Mouse (Mus musculus): ENCODE measurements around the gene Cmss1. TPM values are rescaled to one million over a fixed set of nuclear protein-coding genes. Genes with fewer than 3 reads are reported as not detected.

Gene Cmss1
- total and polyA plus RNA-seq, 2 experiments: 3.1 to 7.8 TPM

DNA sequence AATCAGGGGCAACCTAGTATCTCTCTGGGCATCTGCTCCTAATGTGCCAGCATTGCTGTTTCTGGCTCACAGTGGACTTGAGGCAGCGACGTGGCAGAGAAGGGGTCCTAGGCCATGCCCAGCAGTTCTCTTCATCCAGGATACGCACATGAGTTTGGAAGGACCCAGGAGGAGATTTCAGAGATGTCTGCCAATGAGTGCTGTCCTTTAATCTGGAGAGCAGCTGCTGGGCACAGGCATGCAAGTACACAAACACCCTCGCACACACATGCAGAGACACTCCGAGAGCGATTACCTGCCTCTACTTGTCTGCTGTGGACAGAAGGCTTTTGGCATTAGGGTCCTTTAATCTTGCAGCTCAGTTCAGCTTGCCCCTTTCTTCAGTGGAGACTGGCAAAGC lies 253.9 kb downstream of the Cmss1 start, which contains the start of gene Filip1l:
Filip1l (plus strand) TSS at position 343 of the 400 bp plus-strand sequence.
- 92% methylated on average over 6 of the region's 6 CpGs for WGBS
- H3K4me3 ChIP-seq (ENCODE audit: insufficient read depth, low read depth, low read length): no peak within 1 kb of the TSS
- no peaks in the 10 kb centered on the region for H3K27me3 ChIP-seq (ENCODE audit: control insufficient read depth, insufficient read depth, low read length)
- H3K4me1 ChIP-seq (ENCODE audit: control insufficient read depth, insufficient read depth, low read length): no peaks in the 10 kb centered on the region
- DNase-seq (ENCODE audit: extremely low read depth, low read depth, low spot score): no peak
- H3K27ac ChIP-seq (replicated peaks; ENCODE audit: insufficient read depth, low read depth, low read length): no peak within 1 kb of the TSS
- H3K79me2 ChIP-seq (ENCODE audit: control insufficient read depth, insufficient read depth, low read length): no peaks in the 10 kb centered on the region
- no peak for TF ChIP-seq POLR2A (IDR thresholded peaks at IDR 0.05; ENCODE audit: extremely low read depth, insufficient read depth, low read length)
- TF ChIP-seq CTCF (IDR thresholded peaks at IDR 0.05; ENCODE audit: low read depth, low read length): no peak
- no peak within 1 kb of the TSS for H3K9ac ChIP-seq (ENCODE audit: low read depth, low read length)
- H3K36me3 ChIP-seq (ENCODE audit: control insufficient read depth, insufficient read depth, low read length): no peaks in the 10 kb centered on the region

DNA sequence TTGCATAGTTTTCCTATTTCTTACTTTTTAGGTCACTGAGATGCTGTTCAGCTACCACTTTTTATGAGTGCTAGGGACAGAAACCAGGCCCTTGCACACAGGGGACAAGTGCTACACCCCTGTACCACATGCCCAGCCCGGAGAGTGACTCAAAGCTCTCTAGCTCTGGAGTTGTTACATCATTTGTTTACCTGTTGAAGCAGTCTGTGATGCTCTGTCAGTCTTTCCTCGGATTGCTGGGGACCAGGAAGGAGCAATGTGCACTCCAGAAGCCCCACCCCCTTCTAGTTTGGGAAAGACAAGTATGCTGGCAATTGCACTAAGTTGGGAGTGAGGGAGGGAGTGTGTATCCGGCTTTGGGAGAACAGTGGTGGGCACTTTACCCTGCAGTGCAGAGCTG lies 257.0 kb downstream of the Cmss1 start:
- Histone ChIP-seq H3K4me3 (ENCODE audit: insufficient read depth, low read depth, low read length) (no peak overlapping the region), H3K9ac (ENCODE audit: low read depth, low read length) (no peak overlapping the region), H3K27ac (replicated peaks; ENCODE audit: insufficient read depth, low read depth, low read length) (no peak overlapping the region), H3K27me3 (ENCODE audit: control insufficient read depth, insufficient read depth, low read length) (no peaks in the 10 kb centered on the region), H3K36me3 (ENCODE audit: control insufficient read depth, insufficient read depth, low read length) (no peaks in the 10 kb centered on the region), H3K4me1 (ENCODE audit: control insufficient read depth, insufficient read depth, low read length) (no peaks in the 10 kb centered on the region), H3K79me2 (ENCODE audit: control insufficient read depth, insufficient read depth, low read length) (no peaks in the 10 kb centered on the region)
- WGBS: 29% methylated on average over 3 of the region's 3 CpGs
- no peak for TF ChIP-seq CTCF (IDR thresholded peaks at IDR 0.05; ENCODE audit: low read depth, low read length)
- DNase-seq (ENCODE audit: extremely low read depth, low read depth, low spot score): no peak

DNA sequence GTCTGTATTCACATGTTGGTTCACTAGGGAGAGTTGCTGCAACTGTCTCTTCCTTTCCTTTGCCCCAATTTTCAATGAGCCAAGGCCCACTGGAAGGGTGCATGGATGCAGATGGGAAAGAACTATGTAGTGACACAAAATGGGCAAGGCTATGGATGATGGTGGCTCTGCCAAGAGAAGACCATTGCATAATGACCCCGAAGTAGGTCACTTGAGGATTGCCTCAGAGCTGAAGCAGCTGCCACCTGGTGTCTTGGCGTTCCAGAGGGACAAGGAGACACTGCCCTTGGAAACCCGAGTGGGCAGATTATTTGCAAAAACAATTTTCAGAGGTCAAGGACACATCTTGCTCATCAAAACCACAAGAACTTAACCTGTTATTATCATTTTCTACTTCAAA lies 257.6 kb downstream of the Cmss1 start:
- 65% methylated on average over 3 of the region's 3 CpGs for WGBS
- Histone ChIP-seq H3K27me3 (ENCODE audit: control insufficient read depth, insufficient read depth, low read length) (no peaks in the 10 kb centered on the region), H3K36me3 (ENCODE audit: control insufficient read depth, insufficient read depth, low read length) (no peaks in the 10 kb centered on the region), H3K9ac (ENCODE audit: low read depth, low read length) (no peak overlapping the region), H3K4me3 (ENCODE audit: insufficient read depth, low read depth, low read length) (no peak overlapping the region), H3K27ac (replicated peaks; ENCODE audit: insufficient read depth, low read depth, low read length) (no peak overlapping the region), H3K4me1 (ENCODE audit: control insufficient read depth, insufficient read depth, low read length) (no peaks in the 10 kb centered on the region), H3K79me2 (ENCODE audit: control insufficient read depth, insufficient read depth, low read length) (no peaks in the 10 kb centered on the region)
- no peak for DNase-seq (ENCODE audit: extremely low read depth, low read depth, low spot score)
- TF ChIP-seq POLR2A (IDR thresholded peaks at IDR 0.05; ENCODE audit: extremely low read depth, insufficient read depth, low read length) (no peak), CTCF (IDR thresholded peaks at IDR 0.05; ENCODE audit: low read depth, low read length) (no peak)

DNA sequence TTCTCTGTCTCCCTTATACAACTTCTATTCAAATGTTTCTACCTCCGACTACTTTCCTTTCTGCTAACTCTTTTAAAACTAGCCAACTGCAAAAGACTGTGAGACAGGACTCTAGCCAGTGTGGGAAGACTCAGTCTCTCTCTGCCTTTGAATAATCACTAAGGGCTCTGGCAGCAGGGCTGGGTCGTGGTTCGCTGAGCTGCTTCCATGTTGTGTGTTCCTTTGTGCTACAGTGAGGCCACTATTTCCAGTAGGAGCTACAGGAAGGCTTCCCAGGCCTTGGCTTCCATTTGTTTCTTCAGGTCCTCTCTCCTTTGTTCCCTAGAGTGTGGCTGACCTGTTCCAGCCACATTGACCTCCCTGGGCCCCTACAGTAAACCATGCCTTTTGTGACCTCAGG lies 260.4 kb downstream of the Cmss1 start:
- Histone ChIP-seq H3K27me3 (ENCODE audit: control insufficient read depth, insufficient read depth, low read length) (no peaks in the 10 kb centered on the region), H3K27ac (replicated peaks; ENCODE audit: insufficient read depth, low read depth, low read length) (no peak overlapping the region), H3K36me3 (ENCODE audit: control insufficient read depth, insufficient read depth, low read length) (no peaks in the 10 kb centered on the region), H3K79me2 (ENCODE audit: control insufficient read depth, insufficient read depth, low read length) (no peaks in the 10 kb centered on the region), H3K4me3 (ENCODE audit: insufficient read depth, low read depth, low read length) (no peak overlapping the region), H3K9ac (ENCODE audit: low read depth, low read length) (no peak overlapping the region), H3K4me1 (ENCODE audit: control insufficient read depth, insufficient read depth, low read length) (no peaks in the 10 kb centered on the region)
- 92% methylated on average over 3 of the region's 3 CpGs for WGBS
- TF ChIP-seq POLR2A (IDR thresholded peaks at IDR 0.05; ENCODE audit: extremely low read depth, insufficient read depth, low read length) (no peak), CTCF (IDR thresholded peaks at IDR 0.05; ENCODE audit: low read depth, low read length) (no peak)
- no peak for DNase-seq (ENCODE audit: extremely low read depth, low read depth, low spot score)

DNA sequence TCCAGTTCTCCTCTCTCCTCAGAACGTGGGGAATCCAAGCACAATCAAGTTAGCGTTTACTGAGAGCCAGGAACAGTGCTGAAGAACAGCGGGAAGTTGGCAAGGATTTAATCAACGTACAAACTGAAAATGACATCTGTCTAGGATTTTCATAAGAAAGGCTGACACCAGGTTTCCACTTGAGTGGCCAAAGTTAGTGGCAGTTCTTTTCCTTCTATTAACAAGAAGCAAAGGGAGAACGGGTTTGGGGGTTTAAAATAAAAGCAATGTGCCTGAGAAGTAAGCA lies 266.1 kb downstream of the Cmss1 start:
- Histone ChIP-seq H3K27me3 (ENCODE audit: control insufficient read depth, insufficient read depth, low read length) (no peaks in the 10 kb centered on the region), H3K4me3 (ENCODE audit: insufficient read depth, low read depth, low read length) (no peak overlapping the region), H3K79me2 (ENCODE audit: control insufficient read depth, insufficient read depth, low read length) (no peaks in the 10 kb centered on the region), H3K4me1 (ENCODE audit: control insufficient read depth, insufficient read depth, low read length) (no peaks in the 10 kb centered on the region), H3K9ac (ENCODE audit: low read depth, low read length) (no peak overlapping the region), H3K27ac (replicated peaks; ENCODE audit: insufficient read depth, low read depth, low read length) (no peak overlapping the region), H3K36me3 (ENCODE audit: control insufficient read depth, insufficient read depth, low read length) (no peaks in the 10 kb centered on the region)
- TF ChIP-seq POLR2A (IDR thresholded peaks at IDR 0.05; ENCODE audit: extremely low read depth, insufficient read depth, low read length) (no peak), CTCF (IDR thresholded peaks at IDR 0.05; ENCODE audit: low read depth, low read length) (no peak)
- 72% methylated on average over 5 of the region's 5 CpGs for WGBS
- no peak for DNase-seq (ENCODE audit: extremely low read depth, low read depth, low spot score)

DNA sequence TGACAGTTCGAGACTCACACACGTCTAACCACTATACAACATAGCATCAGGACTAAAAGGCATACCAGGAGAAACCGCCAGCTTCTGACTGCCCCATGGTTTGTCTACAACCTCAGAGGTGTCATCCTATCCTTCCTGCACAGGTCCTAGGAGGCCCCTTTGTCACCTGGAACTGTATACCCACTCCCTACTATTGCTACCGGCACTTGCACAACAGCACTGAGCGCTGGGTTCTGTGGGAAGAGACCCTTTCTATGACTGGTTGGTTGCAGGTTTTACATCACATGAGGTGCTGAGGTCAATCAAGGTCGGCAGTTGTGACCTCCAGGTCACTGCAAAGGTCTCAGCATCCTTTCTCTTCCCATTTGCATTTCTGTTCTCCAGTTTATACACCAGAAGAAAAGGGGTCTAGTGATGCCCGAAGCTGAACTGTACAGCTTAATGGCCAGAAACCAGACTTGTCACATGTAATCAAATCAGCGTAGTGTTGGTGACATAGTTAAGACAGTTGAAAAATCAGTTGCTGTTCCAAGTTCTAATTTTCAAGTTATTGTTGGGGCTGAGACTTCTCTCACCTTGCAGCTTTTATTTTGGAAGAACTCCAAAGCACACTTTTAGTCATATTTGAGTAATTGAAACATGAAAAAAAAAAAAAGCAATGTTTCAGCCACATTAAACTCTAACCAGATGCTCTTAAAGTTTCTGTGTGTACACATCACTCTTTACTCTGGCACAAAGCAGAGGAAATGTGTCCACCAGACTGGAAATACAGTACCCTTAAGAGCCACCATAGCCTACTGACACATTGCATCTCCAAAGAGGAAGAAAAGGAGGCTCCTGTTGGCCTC lies 266.7 kb downstream of the Cmss1 start:
- no peak overlapping the region for H3K27ac ChIP-seq (replicated peaks; ENCODE audit: insufficient read depth, low read depth, low read length)
- no peaks in the 10 kb centered on the region for H3K27me3 ChIP-seq (ENCODE audit: control insufficient read depth, insufficient read depth, low read length)
- H3K4me1 ChIP-seq (ENCODE audit: control insufficient read depth, insufficient read depth, low read length): no peaks in the 10 kb centered on the region
- H3K36me3 ChIP-seq (ENCODE audit: control insufficient read depth, insufficient read depth, low read length): no peaks in the 10 kb centered on the region
- 86% methylated on average over 8 of the region's 8 CpGs for WGBS
- no peak overlapping the region for H3K4me3 ChIP-seq (ENCODE audit: insufficient read depth, low read depth, low read length)
- no peak for DNase-seq (ENCODE audit: extremely low read depth, low read depth, low spot score)
- H3K9ac ChIP-seq (ENCODE audit: low read depth, low read length): no peak overlapping the region
- H3K79me2 ChIP-seq (ENCODE audit: control insufficient read depth, insufficient read depth, low read length): no peaks in the 10 kb centered on the region
- TF ChIP-seq POLR2A (IDR thresholded peaks at IDR 0.05; ENCODE audit: extremely low read depth, insufficient read depth, low read length) (no peak), CTCF (IDR thresholded peaks at IDR 0.05; ENCODE audit: low read depth, low read length) (no peak)
